Mouse (Mus musculus) cerebellum, postnatal 4 days (tissue): ENCODE results near the gene Zfp518b.

Source experiments
- DNase-seq, 2 experiments: peaks; one replicate each; pipeline ENCODE4 v3.0.0; 2022; ENCODE audit warnings: low spot score in 2 of 2, mixed read lengths in 1 of 2

Zfp518b gene

DNA sequence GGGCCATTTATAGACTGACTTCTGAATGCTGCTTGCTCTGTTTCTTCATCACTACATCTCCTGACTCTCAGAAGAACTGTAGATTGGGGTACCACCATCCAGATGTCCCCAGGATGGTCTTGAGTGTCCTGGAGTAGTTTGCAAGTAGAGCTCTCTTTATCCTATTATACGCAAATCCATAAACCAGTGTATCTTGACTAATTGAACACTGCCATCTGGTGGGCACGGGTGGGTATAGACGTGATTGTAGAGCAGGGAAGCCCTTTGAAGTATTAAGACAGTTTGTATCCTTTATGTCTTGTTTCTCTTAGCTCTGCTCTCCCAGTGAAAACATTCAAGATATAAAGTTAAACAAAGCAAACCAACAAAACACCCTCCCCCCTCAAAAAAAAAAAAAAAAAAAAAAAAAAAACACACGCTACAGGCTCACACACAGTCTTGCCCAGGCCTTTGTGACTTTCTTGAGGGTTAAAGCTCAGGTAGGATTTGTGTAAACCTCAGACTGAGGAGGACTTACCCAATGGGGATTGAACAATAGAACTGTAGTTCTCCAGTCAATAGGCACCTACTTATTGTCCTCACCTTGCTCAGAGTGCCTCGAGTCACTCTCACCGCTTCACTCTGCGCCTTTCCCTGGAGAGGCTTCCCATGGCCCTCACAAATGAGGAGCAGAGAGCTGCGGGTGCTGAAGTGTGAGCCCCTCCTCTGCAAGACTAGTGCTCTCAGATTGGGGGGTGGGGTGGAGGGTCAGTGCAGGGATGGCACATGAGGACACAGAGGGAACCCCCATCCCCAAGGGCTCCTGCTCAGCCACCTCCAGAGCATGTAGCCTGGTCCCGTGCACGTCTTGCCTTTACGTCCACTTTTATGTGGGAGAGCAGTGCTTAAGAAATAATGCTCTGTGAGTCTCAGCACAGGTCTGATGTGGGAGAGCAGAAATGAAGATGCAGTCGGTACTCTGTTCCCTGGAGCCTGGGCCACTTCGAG, 51.9 kb downstream of the Zfp518b start:
- peak; percentile 51 to 77 for DNase-seq

- DNase-seq, result no peak
Measured at GRCm38 (mm10) chr5:38628023-38628422, 56.6 kb downstream of the Zfp518b start.

- DNase-seq, result no peak
Measured at GRCm38 (mm10) chr5:38626883-38627282, 57.7 kb downstream of the Zfp518b start.

GRCm38 (mm10) chr5:38620783-38621182, 63.8 kb downstream of the Zfp518b start:
- peak in 1 of 2 experiments; percentile 47 for DNase-seq

GRCm38 (mm10) chr5:38618908-38619307, 65.7 kb downstream of the Zfp518b start:
- DNase-seq, result no peak
